ENCODE assay signal across 9 mouse cellular contexts in the genomic region with DNA sequence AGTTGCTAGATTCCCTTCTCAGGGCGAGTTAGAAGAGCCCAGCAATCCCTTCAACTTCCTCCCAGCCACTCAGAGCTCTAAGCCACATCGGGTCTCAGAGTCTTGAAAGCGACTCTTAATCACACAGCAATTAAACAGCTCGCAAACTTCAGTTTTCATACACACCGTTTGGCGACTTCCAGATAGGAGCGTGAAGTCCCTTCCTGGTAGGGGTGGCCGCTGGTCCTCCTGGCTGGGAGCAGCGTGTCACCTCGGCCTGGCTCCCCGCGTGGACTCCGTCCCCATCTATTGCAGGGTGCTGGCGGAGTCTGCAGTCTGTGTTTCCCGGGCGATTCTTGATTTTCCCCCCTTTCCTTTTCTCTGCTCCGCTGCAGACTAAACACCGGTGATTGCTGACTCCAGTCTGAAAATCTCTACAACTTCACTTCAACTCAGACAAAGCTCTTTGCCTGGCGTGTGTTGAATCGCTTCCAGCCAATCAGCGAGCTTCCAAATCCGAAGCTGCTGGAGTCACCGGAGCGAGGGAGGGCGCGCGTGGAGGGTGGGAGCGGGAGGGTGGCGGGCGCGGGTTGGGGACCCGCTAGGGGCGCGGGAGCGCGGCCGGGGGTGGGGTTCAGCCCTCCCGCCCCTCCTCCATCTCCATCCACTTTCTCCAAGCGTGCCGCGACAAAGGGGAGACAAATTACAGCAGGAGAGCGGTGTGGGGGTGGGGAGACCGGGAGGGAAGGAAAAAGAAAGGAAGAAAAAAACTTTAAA. TPM values are rescaled to one million over a fixed set of nuclear protein-coding genes. Genes with fewer than 3 reads are reported as not detected.
DNase-seq lines count a peak whose midpoint lies in the region; ATAC-seq and TF ChIP-seq lines count a peak whose summit lies in the region.
"Had no signal": no experiment of that assay in that cellular context is flagged by ENCODE, and none has a peak within 500 bp of the region (broad histone marks: within the 10 kb centered on the region; RNA-seq: fewer than 3 reads in every experiment).

TSS of gene Pcdh18 (minus strand) at position 456 of the 756 bp plus-strand sequence.

- H3K4me3 ChIP-seq in gastrocnemius, adult 2 months: peak within 1 kb of the TSS; percentile 88
- H3K4me3 ChIP-seq in hindbrain, embryonic 16.5 days (ENCODE audit: low read length): peak within 1 kb of the TSS; percentile 49
- H3K4me3 ChIP-seq in midbrain, embryonic 12.5 days: peak within 1 kb of the TSS; percentile 73
- H3K4me3 ChIP-seq in stomach, embryonic 16.5 days (replicated peaks; ENCODE audit: low read length): peak within 1 kb of the TSS; percentile 77

- no peaks in the 10 kb centered on the region for H3K9me3 ChIP-seq in hindbrain, embryonic 16.5 days (ENCODE audit: control insufficient read depth, low read length)
- H3K9me3 ChIP-seq in midbrain, embryonic 12.5 days: no peaks in the 10 kb centered on the region
- H3K9me3 ChIP-seq in stomach, embryonic 16.5 days (replicated peaks; ENCODE audit: control insufficient read depth, low read length): no peaks in the 10 kb centered on the region

- intact Hi-C loops in gastrocnemius, adult 2 months (cut with DNase I): loop anchor here (10.0 kb wide), 1 partner anchor 158 kb away; no protein-coding TSS in a partner anchor
- intact Hi-C loops in left cerebral cortex, postnatal 36 days (cut with DNase I): no loop called here

- peak; percentile 50 to 59 for DNase-seq in adrenal gland, adult 18-20 months (ENCODE audit: low spot score in 2 of 2)
- peak; percentile 50 to 73 for DNase-seq in cerebellum, postnatal 4 days (ENCODE audit: low spot score in 2 of 2)
- peak; percentile 91 for DNase-seq in gastrocnemius, adult 2 months
- DNase-seq in left cerebral cortex, postnatal 36 days (ENCODE audit: low spot score in 2 of 2): peak; percentile 59 to 60

- H3K4me2 ChIP-seq in hindbrain, embryonic 16.5 days (ENCODE audit: low read length): peak within 1 kb of the TSS; percentile 62
- H3K4me2 ChIP-seq in midbrain, embryonic 12.5 days (replicated peaks): peak within 1 kb of the TSS; percentile 54
- H3K4me2 ChIP-seq in stomach, embryonic 16.5 days (ENCODE audit: low read depth, low read length): peak within 1 kb of the TSS; percentile 67

- H3K4me1 ChIP-seq in hindbrain, embryonic 16.5 days (ENCODE audit: control insufficient read depth, insufficient read depth, low read depth, low read length): peaks cover 8% of the 10 kb centered on the region; the same call in 1 of the 2 replicates
- H3K4me1 ChIP-seq in midbrain, embryonic 12.5 days: peaks cover 32% of the 10 kb centered on the region
- H3K4me1 ChIP-seq in stomach, embryonic 16.5 days (ENCODE audit: control insufficient read depth, insufficient read depth, low read length): peaks cover 11% of the 10 kb centered on the region

- under 1% methylated on average over 43 of the region's 43 CpGs for WGBS in hindbrain, embryonic 16.5 days
- 0% methylated on average over 43 of the region's 43 CpGs for WGBS in midbrain, embryonic 12.5 days
- under 1% methylated on average over 43 of the region's 43 CpGs for WGBS in stomach, embryonic 16.5 days

- ATAC-seq in hindbrain, embryonic 16.5 days: peak; percentile 93
- ATAC-seq in midbrain, embryonic 12.5 days (ENCODE audit: low FRiP score, low read depth): peak; percentile 93
- peak; percentile 91 for ATAC-seq in stomach, embryonic 16.5 days (ENCODE audit: insufficient read depth, low FRiP score)
- ATAC-seq in inflammation-experienced regulatory T-cells, adult 6 months: no peak

- H3K36me3 ChIP-seq in hindbrain, embryonic 16.5 days (ENCODE audit: control insufficient read depth, insufficient read depth, low read length): no peaks in the 10 kb centered on the region
- peaks cover 24% of the 10 kb centered on the region; the same call in 1 of the 2 replicates for H3K36me3 ChIP-seq in midbrain, embryonic 12.5 days
- H3K36me3 ChIP-seq in stomach, embryonic 16.5 days (ENCODE audit: control insufficient read depth, insufficient read depth, low read length): 0 out of 2 replicates have a peak, but pooled peaks cover 1% of the 10 kb centered on the region

- TF ChIP-seq CTCF in gastrocnemius, adult 2 months (IDR thresholded peaks at IDR 0.05): no peak

- H3K27ac ChIP-seq in gastrocnemius, adult 2 months: peak within 1 kb of the TSS; percentile 90
- H3K27ac ChIP-seq in hindbrain, embryonic 16.5 days (ENCODE audit: low read depth, low read length): peak within 1 kb of the TSS; percentile 79
- H3K27ac ChIP-seq in midbrain, embryonic 12.5 days (replicated peaks): peak within 1 kb of the TSS; percentile 91
- peak within 1 kb of the TSS; percentile 97 for H3K27ac ChIP-seq in stomach, embryonic 16.5 days (ENCODE audit: low read length)
- H3K27ac ChIP-seq: macrophage had no signal

- H3K27me3 ChIP-seq in hindbrain, embryonic 16.5 days (replicated peaks; ENCODE audit: control insufficient read depth, insufficient read depth, low read length): no peaks in the 10 kb centered on the region
- H3K27me3 ChIP-seq in midbrain, embryonic 12.5 days: no peaks in the 10 kb centered on the region
- H3K27me3 ChIP-seq in stomach, embryonic 16.5 days (ENCODE audit: control insufficient read depth, insufficient read depth, low read length): no peaks in the 10 kb centered on the region

- peak within 1 kb of the TSS; percentile 60 for H3K9ac ChIP-seq in hindbrain, embryonic 16.5 days (ENCODE audit: low read depth, low read length)
- peak within 1 kb of the TSS; percentile 81 for H3K9ac ChIP-seq in midbrain, embryonic 12.5 days (replicated peaks)
- peak within 1 kb of the TSS; percentile 87 for H3K9ac ChIP-seq in stomach, embryonic 16.5 days (ENCODE audit: low read length)

RNA-seq across cellular contexts. Expression of gene Pcdh18, which starts in this region (rescaled TPM):
- total RNA-seq in adrenal gland, adult 18-20 months (2021): 1 to 10 TPM; 3.4 to 4.7 TPM
- 1 to 10 TPM; 2.2 to 2.5 TPM for total RNA-seq in gastrocnemius, adult 2 months (2021)
- polyA plus RNA-seq in hindbrain, embryonic 16.5 days (2015; fragmentation: Nextera tagmentation; extraction: Ambion mirVana): 24.3 and 31.1 TPM in 2 replicates
- 1 to 10 TPM; 5.2 to 7.9 TPM for total RNA-seq in left cerebral cortex, postnatal 36 days (2021)
- 72.4 and 82.8 TPM in 2 replicates for polyA plus RNA-seq in midbrain, embryonic 12.5 days (2016; fragmentation: Nextera tagmentation; extraction: Ambion mirVana)
- polyA plus RNA-seq in stomach, embryonic 16.5 days (2015; fragmentation: Nextera tagmentation; extraction: Ambion mirVana): 55.6 and 61.3 TPM in 2 replicates
- polyA plus RNA-seq in inflammation-experienced regulatory T-cells, adult 6 months (2017; shearing (Covaris generic)): not detected
- polyA plus RNA-seq: macrophage had no signal

Comparison
In these comparisons a context has a peak if more than half of its experiments do, and no peak if none do; other contexts are left out.
1. RNA of gene Pcdh18 (polyA plus RNA-seq): 72.4 to 82.8 TPM in midbrain, embryonic 12.5 days, 55.6 to 61.3 TPM in stomach, embryonic 16.5 days and 24.3 to 31.1 TPM in hindbrain, embryonic 16.5 days; not detected in inflammation-experienced regulatory T-cells, adult 6 months; every median in the first group is over 10 times any median in the second.
2. Peak in every context shown above with its lines, with median percentiles within 50 percentile points of each other: DNase-seq, H3K27ac ChIP-seq, H3K4me3 ChIP-seq, H3K4me2 ChIP-seq and H3K9ac ChIP-seq.